Mouse (Mus musculus) adrenal gland (tissue): Measurements from ENCODE around the gene Foxj2.

Experiments used
- intact Hi-C: fragments of 180-260 bp; cut with DNase I; formaldehyde crosslinking; loops from one replicate; pipeline ENCODE4 v1.15.1; 2025

The Foxj2 gene

GRCm38 (mm10) chr6:122811771-122812600 is 7.7 kb upstream of the Foxj2 start:
- intact Hi-C loops = no loop called here

- intact Hi-C loops = no loop called here
Measured at GRCm38 (mm10) chr6:122812716-122813115, 7.0 kb upstream of the Foxj2 start.

- intact Hi-C loops = no loop called here
Measured at GRCm38 (mm10) chr6:122813640-122814039, 6.1 kb upstream of the Foxj2 start.

GRCm38 (mm10) chr6:122820071-122820798 is 521 bp downstream of the Foxj2 start:
- intact Hi-C loops = no loop called here

- intact Hi-C loops = no loop called here
Measured at GRCm38 (mm10) chr6:122820799-122821650, 1.3 kb downstream of the Foxj2 start.

GRCm38 (mm10) chr6:122821822-122822221 is 2.1 kb downstream of the Foxj2 start:
- intact Hi-C loops = no loop called here

- intact Hi-C loops = no loop called here
Measured at GRCm38 (mm10) chr6:122824086-122824485, 4.4 kb downstream of the Foxj2 start.

GRCm38 (mm10) chr6:122825166-122825565 is 5.5 kb downstream of the Foxj2 start:
- intact Hi-C loops = no loop called here

GRCm38 (mm10) chr6:122825923-122826742 is 6.4 kb downstream of the Foxj2 start:
- intact Hi-C loops = no loop called here

- intact Hi-C loops = no loop called here
Measured at GRCm38 (mm10) chr6:122828086-122828485, 8.4 kb downstream of the Foxj2 start.

GRCm38 (mm10) chr6:122832880-122833279 is 13.2 kb downstream of the Foxj2 start:
- intact Hi-C loops = loop anchor here (5.0 kb wide), 1 partner anchor 39 kb away; the partner anchor contains the start of gene Necap1

- intact Hi-C loops = loop anchor here (5.0 kb wide), 1 partner anchor 38 kb away; the partner anchor contains the start of gene Necap1
Measured at GRCm38 (mm10) chr6:122834365-122834764, 14.7 kb downstream of the Foxj2 start.

- intact Hi-C loops = no loop called here
Measured at GRCm38 (mm10) chr6:122836974-122837373, 17.3 kb downstream of the Foxj2 start.

- intact Hi-C loops = no loop called here
Measured at GRCm38 (mm10) chr6:122837539-122837938, 17.8 kb downstream of the Foxj2 start.

- intact Hi-C loops = no loop called here
Measured at GRCm38 (mm10) chr6:122843759-122844158, 24.0 kb downstream of the Foxj2 start.

- intact Hi-C loops = no loop called here
Measured at GRCm38 (mm10) chr6:122852696-122853095, 33.0 kb downstream of the Foxj2 start.

GRCm38 (mm10) chr6:122854552-122854951 is 34.8 kb downstream of the Foxj2 start:
- intact Hi-C loops = no loop called here

GRCm38 (mm10) chr6:122855955-122856354 is 36.2 kb downstream of the Foxj2 start, which contains the start of gene C3ar1:
Gene C3ar1, minus strand, starts transcription at chr6:122856161.
- intact Hi-C loops = no loop called here

- intact Hi-C loops = no loop called here
Measured at GRCm38 (mm10) chr6:122862434-122862833, 42.7 kb downstream of the Foxj2 start.

- intact Hi-C loops = no loop called here
Measured at GRCm38 (mm10) chr6:122862871-122863270, 43.2 kb downstream of the Foxj2 start.
